Mouse (Mus musculus): ENCODE data around the gene Ndufc1.

The Ndufc1 gene

GRCm38 (mm10) chr3:51371826-51372225 lies 37.0 kb downstream of the Ndufc1 start:
- in situ Hi-C loops (cut with MboI, MseI) = no loop called here

GRCm38 (mm10) chr3:51368011-51368410 lies 40.8 kb downstream of the Ndufc1 start:
- in situ Hi-C loops (cut with MboI, MseI) = no loop called here

GRCm38 (mm10) chr3:51366926-51367325 lies 41.9 kb downstream of the Ndufc1 start:
- in situ Hi-C loops (cut with MboI, MseI) = no loop called here

GRCm38 (mm10) chr3:51365517-51365882 lies 43.3 kb downstream of the Ndufc1 start:
- in situ Hi-C loops (cut with MboI, MseI) = no loop called here

GRCm38 (mm10) chr3:51364703-51365516 lies 43.9 kb downstream of the Ndufc1 start:
- in situ Hi-C loops (cut with MboI, MseI) = loop anchor here (5.0 kb wide), 2 partner anchors 78 to 133 kb away; no protein-coding TSS in a partner anchor

- in situ Hi-C loops (cut with MboI, MseI) = loop anchor here (5.0 kb wide), 2 partner anchors 74 to 129 kb away; no protein-coding TSS in a partner anchor
These were observed 47.7 kb downstream of the Ndufc1 start for GRCm38 (mm10) chr3:51361066-51361465.

GRCm38 (mm10) chr3:51359558-51360307 lies 49.1 kb downstream of the Ndufc1 start:
- in situ Hi-C loops (cut with MboI, MseI) = loop anchor here (5.0 kb wide), 2 partner anchors 72 to 127 kb away; no protein-coding TSS in a partner anchor

- in situ Hi-C loops (cut with MboI, MseI) = loop anchor here in 1 of 2 experiments (5.0 kb wide), 1 partner anchor 127 kb away; no protein-coding TSS in a partner anchor
These were observed 49.9 kb downstream of the Ndufc1 start for GRCm38 (mm10) chr3:51358660-51359557.

- in situ Hi-C loops (cut with MboI, MseI) = loop anchor here in 1 of 2 experiments (5.0 kb wide), 1 partner anchor 126 kb away; no protein-coding TSS in a partner anchor
These were observed 50.6 kb downstream of the Ndufc1 start for GRCm38 (mm10) chr3:51358181-51358580.

GRCm38 (mm10) chr3:51357624-51358023 lies 51.2 kb downstream of the Ndufc1 start:
- in situ Hi-C loops (cut with MboI, MseI) = loop anchor here in 1 of 2 experiments (5.0 kb wide), 1 partner anchor 125 kb away; no protein-coding TSS in a partner anchor

- in situ Hi-C loops (cut with MboI, MseI) = loop anchor here in 1 of 2 experiments (5.0 kb wide), 1 partner anchor 125 kb away; no protein-coding TSS in a partner anchor
These were observed 51.7 kb downstream of the Ndufc1 start for GRCm38 (mm10) chr3:51357078-51357477.

- in situ Hi-C loops (cut with MboI, MseI) = loop anchor here (5.0 kb wide), 2 partner anchors 68 to 123 kb away; no protein-coding TSS in a partner anchor
These were observed 53.8 kb downstream of the Ndufc1 start for GRCm38 (mm10) chr3:51354956-51355355.

Measured in T-helper 17 cell (primary cell).